Mouse (Mus musculus) regulatory T cell (primary cell): ENCODE measurements around the gene Cdx2.

Experiments used
- in situ Hi-C: fragments of 300-600 bp; cut with MboI, MseI; formaldehyde crosslinking; loops from one replicate; pipeline ENCODE4 v1.15.1; 2025; ENCODE audit warnings: high pct_unique_total_duplicates

Gene Cdx2

GRCm38 (mm10) chr5:147261899-147262541 is 45.0 kb downstream of the Cdx2 start:
- in situ Hi-C loops = no loop called here

- in situ Hi-C loops = no loop called here
Observed at GRCm38 (mm10) chr5:147260778-147261177, 46.3 kb downstream of the Cdx2 start.

- in situ Hi-C loops = no loop called here
Observed at GRCm38 (mm10) chr5:147260189-147260588, 46.9 kb downstream of the Cdx2 start.
